In the genomic region with DNA sequence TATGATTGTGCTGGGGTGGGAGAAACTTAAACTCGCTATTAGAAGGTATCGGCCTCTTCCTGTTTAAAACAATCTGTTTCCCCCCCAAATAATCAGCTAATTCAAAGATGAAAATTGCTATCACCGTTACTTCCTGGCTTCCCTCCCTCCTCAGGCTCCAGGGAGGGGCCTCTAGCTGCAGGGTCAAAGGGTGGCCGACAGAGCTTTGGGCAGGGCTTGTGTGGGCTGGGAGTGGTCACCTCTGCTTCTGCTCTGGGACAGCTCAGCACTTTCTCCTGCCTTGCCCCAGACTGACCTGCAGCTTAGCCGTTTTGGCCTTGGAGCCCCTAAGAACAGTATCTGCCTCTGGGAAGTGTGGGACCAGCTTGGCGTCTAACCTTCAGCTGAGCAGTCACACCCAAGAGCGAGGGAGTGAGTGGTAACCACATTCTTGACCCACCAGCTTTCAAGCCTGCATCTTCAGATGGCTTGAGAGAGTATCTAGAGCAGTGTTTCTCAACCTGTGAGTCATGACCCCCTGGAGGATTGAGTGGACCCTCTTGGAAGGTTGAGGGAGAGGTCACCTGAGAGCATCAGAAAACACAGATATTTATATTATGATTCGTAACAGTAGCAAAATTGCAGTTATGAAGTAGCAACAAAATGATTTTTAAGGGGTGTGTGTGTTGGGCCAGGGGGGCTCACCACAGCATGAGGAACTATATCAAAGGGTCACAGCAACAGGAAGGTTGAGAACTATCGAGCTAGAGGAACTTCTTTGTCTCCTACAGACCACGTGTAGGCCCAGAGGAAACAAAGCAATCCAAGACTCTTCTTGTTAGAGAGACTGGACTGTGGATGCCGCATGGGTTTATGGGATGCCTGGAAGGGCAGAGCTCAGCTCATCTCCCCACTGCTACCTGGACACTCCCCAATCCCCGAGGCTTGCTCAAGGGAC, we compare ENCODE assay signal across 8 mouse cellular contexts. TPM values are rescaled to one million over a fixed set of nuclear protein-coding genes. Genes with fewer than 3 reads are reported as not detected.
DNase-seq lines count a peak whose midpoint lies in the region; ATAC-seq and TF ChIP-seq lines count a peak whose summit lies in the region.

No protein-coding gene starts in this region.

- no peaks in the 10 kb centered on the region for H3K27me3 ChIP-seq in liver, embryonic 14.5 days (ENCODE audit: control insufficient read depth, insufficient read depth, low read length)
- no peaks in the 10 kb centered on the region for H3K27me3 ChIP-seq in cerebellum, adult 2 months (ENCODE audit: control insufficient read depth, insufficient read depth, low read length)

- ATAC-seq in liver, embryonic 14.5 days (ENCODE audit: insufficient read depth): peak; percentile 57; the same call in 1 of the 2 replicates

- H3K4me1 ChIP-seq in liver, embryonic 14.5 days (replicated peaks; ENCODE audit: control insufficient read depth in 2 of 2, insufficient read depth in 2 of 2, low read length in 1 of 2): peaks cover 0 to 20% of the 10 kb centered on the region in 2 experiments; a peak in 3 of 4 replicates
- peaks cover 3% of the 10 kb centered on the region; the same call in 1 of the 2 replicates for H3K4me1 ChIP-seq in cerebellum, adult 2 months (ENCODE audit: control insufficient read depth, insufficient read depth, low read length)

- H3K9me3 ChIP-seq in liver, embryonic 14.5 days (ENCODE audit: control insufficient read depth, low read length): no peaks in the 10 kb centered on the region

- no peaks in the 10 kb centered on the region for H3K36me3 ChIP-seq in liver, embryonic 14.5 days (replicated peaks; ENCODE audit: control insufficient read depth, insufficient read depth, low read depth)

- peak; percentile 11 for DNase-seq in thymus, postnatal 25 days
- no peak for DNase-seq in thymus, adult 18-20 months
- DNase-seq in heart, postnatal 14 days: peak; percentile 48 to 51
- no peak for DNase-seq in liver, embryonic 14.5 days (ENCODE audit: low read depth in 3 of 3, low spot score in 3 of 3)
- peak; percentile 81 for DNase-seq in yolk sac, embryonic 10.5 days (ENCODE audit: low spot score)
- no peak for DNase-seq in layer of hippocampus, postnatal 10 days (ENCODE audit: low spot score in 2 of 2)
- no peak for DNase-seq in cerebellum, adult 2 months
- DNase-seq in testis, postnatal 10 days (ENCODE audit: low spot score): no peak

- intact Hi-C loops in heart, postnatal 14 days (cut with DNase I): no loop called here

- TF ChIP-seq POLR2A in cerebellum, adult 2 months (IDR thresholded peaks at IDR 0.05; ENCODE audit: borderline replicate concordance, insufficient read depth, low read length): no peak

- no peak for TF ChIP-seq EP300 in liver, embryonic 14.5 days (IDR thresholded peaks at IDR 0.05; ENCODE audit: low read depth)

- 23% methylated on average over 12 of the region's 12 CpGs for WGBS in liver, embryonic 14.5 days (ENCODE audit: insufficient replicate concordance)
- 95% methylated on average over 12 of the region's 12 CpGs for WGBS in cerebellum, adult 2 months

- no peak overlapping the region for H3K4me2 ChIP-seq in liver, embryonic 14.5 days (ENCODE audit: low read depth)

- H3K9ac ChIP-seq in liver, embryonic 14.5 days (replicated peaks): no peak overlapping the region

- TF ChIP-seq CTCF in liver, embryonic 14.5 days (IDR thresholded peaks at IDR 0.05; ENCODE audit: low read depth): no peak
- no peak for TF ChIP-seq CTCF in cerebellum, adult 2 months (IDR thresholded peaks at IDR 0.05; ENCODE audit: borderline replicate concordance, insufficient read depth, low read depth, low read length)

- H3K4me3 ChIP-seq in liver, embryonic 14.5 days (ENCODE audit: insufficient read depth in 1 of 2, low read depth in 2 of 2, low read length in 2 of 2): no peak overlapping the region
- H3K4me3 ChIP-seq in cerebellum, adult 2 months (replicated peaks; ENCODE audit: insufficient read depth, low read depth, low read length): no peak overlapping the region

- no peak overlapping the region for H3K27ac ChIP-seq in liver, embryonic 14.5 days
- no peak overlapping the region for H3K27ac ChIP-seq in cerebellum, adult 2 months (ENCODE audit: insufficient read depth, low read length)

RNA-seq across cellular contexts. Expression of gene Elk3, which starts 15.1 kb away (rescaled TPM):
- 10 to 100 TPM; 64.1 to 67.2 TPM for total RNA-seq in heart, postnatal 14 days (2021)
- polyA plus RNA-seq in liver, embryonic 14.5 days (2012; rRNA removed): 3.1 and 4.6 TPM in 2 replicates
- polyA plus RNA-seq in liver, embryonic 14.5 days (2014; fragmentation: Nextera tagmentation; extraction: Ambion mirVana): 3.7 and 4.0 TPM in 2 replicates
- total RNA-seq in layer of hippocampus, postnatal 10 days (2021): 10 to 100 TPM; 12.3 to 12.8 TPM
- polyA plus RNA-seq in cerebellum, adult 2 months (2012; rRNA removed): 5.7 and 5.9 TPM in 2 replicates

Comparison
In these comparisons a context has a peak if more than half of its experiments do, and no peak if none do; other contexts are left out.
1. DNase-seq: peak in thymus, postnatal 25 days (single experiment), heart, postnatal 14 days (2 of 2) and yolk sac, embryonic 10.5 days (single experiment); none in thymus, adult 18-20 months (0 of 2), liver, embryonic 14.5 days (0 of 3), layer of hippocampus, postnatal 10 days (0 of 2), cerebellum, adult 2 months (0 of 2) and testis, postnatal 10 days (single experiment).
2. RNA of gene Elk3, which starts 15.1 kb away (total RNA-seq): 64.1 to 67.2 TPM in heart, postnatal 14 days; 12.3 to 12.8 TPM in layer of hippocampus, postnatal 10 days; every median in the first group is over 4 times any median in the second.